Mouse (Mus musculus) stomach, postnatal 0 days (tissue): ENCODE data around the gene C2.

Experiments used
- CTCF ChIP-seq: IDR thresholded peaks from 2 replicates; pipeline ENCODE4 v1.5.1; 2016; ENCODE audit warnings: antibody characterized with exemption, low read depth, mild to moderate bottlenecking, moderate library complexity
- EP300 ChIP-seq: optimal IDR thresholded peaks from 2 replicates; pipeline ENCODE3; 2016; ENCODE audit warnings: antibody characterized with exemption

DNA sequence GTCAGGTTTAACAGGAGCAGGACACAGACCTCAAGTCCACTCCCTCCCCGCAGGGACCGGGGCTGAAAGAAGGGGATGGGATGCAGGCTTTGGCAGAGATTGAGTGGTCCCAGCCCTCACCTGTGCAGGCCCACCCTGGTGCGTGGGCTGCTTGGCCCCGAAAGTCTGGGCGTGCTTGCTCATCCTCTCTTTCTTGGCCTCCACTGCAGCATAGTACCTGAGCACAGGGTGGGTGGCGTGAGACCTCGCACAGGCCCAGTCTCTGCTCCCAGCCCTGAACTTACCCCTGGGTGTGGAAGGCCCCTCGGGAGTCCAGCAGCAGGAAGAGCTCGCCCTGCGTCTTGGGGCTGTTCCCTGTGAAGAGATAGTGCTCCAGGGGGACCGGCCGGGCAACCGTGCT is 53.2 kb downstream of the C2 start:
- TF ChIP-seq CTCF (no peak), EP300 (no peak)
